Comparison of ENCODE assay signal across 22 mouse cellular contexts in genomic region chr4:136996933-136997332, GRCm38 (mm10). TPM values are rescaled to one million over a fixed set of nuclear protein-coding genes. Genes with fewer than 3 reads are reported as not detected.
DNase-seq lines count a peak whose midpoint lies in the region; ATAC-seq lines count a peak whose summit lies in the region.
"Had no signal": no experiment of that assay in that cellular context is flagged by ENCODE, and none has a peak within 500 bp of the region (broad histone marks: within the 10 kb centered on the region; RNA-seq: fewer than 3 reads in every experiment).

No protein-coding gene starts in this region.

- H3K9ac ChIP-seq in hindbrain, embryonic 16.5 days (ENCODE audit: low read depth, low read length): no peak overlapping the region
- no peak overlapping the region for H3K9ac ChIP-seq in hindbrain, embryonic 14.5 days
- H3K9ac ChIP-seq in midbrain, embryonic 11.5 days (ENCODE audit: low read length): no peak overlapping the region
- no peak overlapping the region for H3K9ac ChIP-seq in midbrain, embryonic 16.5 days (ENCODE audit: low read depth, low read length)
- H3K9ac ChIP-seq: embryonic facial prominence, embryonic 13.5 days; forebrain, embryonic 13.5 days had no signal

- no peaks in the 10 kb centered on the region for H3K27me3 ChIP-seq in hindbrain, embryonic 16.5 days (replicated peaks; ENCODE audit: control insufficient read depth, insufficient read depth, low read length)
- H3K27me3 ChIP-seq in hindbrain, embryonic 14.5 days (ENCODE audit: control insufficient read depth, insufficient read depth, low read length): no peaks in the 10 kb centered on the region
- no peaks in the 10 kb centered on the region for H3K27me3 ChIP-seq in midbrain, embryonic 11.5 days (ENCODE audit: control insufficient read depth, insufficient read depth, low read length)
- no peaks in the 10 kb centered on the region for H3K27me3 ChIP-seq in midbrain, embryonic 16.5 days (ENCODE audit: control insufficient read depth, insufficient read depth, low read depth, low read length)
- H3K27me3 ChIP-seq: embryonic facial prominence, embryonic 13.5 days; forebrain, embryonic 13.5 days had no signal

- H3K36me3 ChIP-seq in hindbrain, embryonic 16.5 days (ENCODE audit: control insufficient read depth, insufficient read depth, low read length): 0 out of 2 replicates have a peak, but pooled peaks cover 3% of the 10 kb centered on the region
- H3K36me3 ChIP-seq in hindbrain, embryonic 14.5 days (replicated peaks; ENCODE audit: control insufficient read depth, insufficient read depth): peaks cover 27% of the 10 kb centered on the region
- peaks cover 4% of the 10 kb centered on the region; the same call in 1 of the 2 replicates for H3K36me3 ChIP-seq in midbrain, embryonic 11.5 days (ENCODE audit: control insufficient read depth, insufficient read depth, low read length)
- H3K36me3 ChIP-seq in midbrain, embryonic 16.5 days (ENCODE audit: control insufficient read depth, insufficient read depth, low read length): no peaks in the 10 kb centered on the region; the same call in 1 of the 2 replicates

- no peak overlapping the region for H3K27ac ChIP-seq in hindbrain, embryonic 16.5 days (ENCODE audit: low read depth, low read length)
- H3K27ac ChIP-seq in hindbrain, embryonic 14.5 days: no peak overlapping the region
- no peak overlapping the region for H3K27ac ChIP-seq in midbrain, embryonic 11.5 days (ENCODE audit: low read depth, low read length)
- H3K27ac ChIP-seq in midbrain, embryonic 16.5 days (ENCODE audit: low read length): no peak overlapping the region
- H3K27ac ChIP-seq: embryonic facial prominence, embryonic 10.5 days; embryonic facial prominence, embryonic 13.5 days; forebrain, embryonic 13.5 days; gastrocnemius, adult 2 months had no signal

- no peaks in the 10 kb centered on the region; the same call in 1 of the 2 replicates for H3K4me1 ChIP-seq in hindbrain, embryonic 16.5 days (ENCODE audit: control insufficient read depth, insufficient read depth, low read depth, low read length)
- 0 out of 2 replicates have a peak, but pooled peaks cover 5% of the 10 kb centered on the region for H3K4me1 ChIP-seq in hindbrain, embryonic 14.5 days (replicated peaks; ENCODE audit: control insufficient read depth, insufficient read depth, low read length)
- H3K4me1 ChIP-seq in midbrain, embryonic 11.5 days (ENCODE audit: control insufficient read depth, insufficient read depth, low read length): no peaks in the 10 kb centered on the region
- no peaks in the 10 kb centered on the region; the same call in 1 of the 2 replicates for H3K4me1 ChIP-seq in midbrain, embryonic 16.5 days (ENCODE audit: control insufficient read depth, insufficient read depth, low read length)

- no peaks in the 10 kb centered on the region for H3K9me3 ChIP-seq in hindbrain, embryonic 16.5 days (ENCODE audit: control insufficient read depth, low read length)
- no peaks in the 10 kb centered on the region for H3K9me3 ChIP-seq in hindbrain, embryonic 14.5 days (ENCODE audit: control insufficient read depth, low read length)
- no peaks in the 10 kb centered on the region for H3K9me3 ChIP-seq in midbrain, embryonic 11.5 days (ENCODE audit: control insufficient read depth, low read length)
- no peaks in the 10 kb centered on the region for H3K9me3 ChIP-seq in midbrain, embryonic 16.5 days (replicated peaks; ENCODE audit: control insufficient read depth, low read length, poor library complexity, severe bottlenecking)
- H3K9me3 ChIP-seq: embryonic facial prominence, embryonic 10.5 days; embryonic facial prominence, embryonic 13.5 days; forebrain, embryonic 13.5 days had no signal

- DNase-seq in cerebellum, postnatal 10 days: peak; percentile 62 to 64
- no peak for DNase-seq in cerebellum, adult 18-20 months
- DNase-seq in hindbrain, embryonic 14.5 days (ENCODE audit: low spot score): no peak
- DNase-seq in midbrain, embryonic 11.5 days (ENCODE audit: low spot score, missing footprints): peak; percentile 26
- DNase-seq in brain, adult 2 months (ENCODE audit: low read depth, low spot score): peak; percentile 38
- DNase-seq: adrenal gland, adult 8-10 months; adrenal gland, postnatal 25 days; embryo, embryonic 11 days; gastrocnemius, adult 2 months; gastrocnemius, postnatal 14 days; heart, adult 11 months had no signal

- H3K4me3 ChIP-seq in hindbrain, embryonic 16.5 days (ENCODE audit: low read length): no peak overlapping the region
- H3K4me3 ChIP-seq in hindbrain, embryonic 14.5 days (replicated peaks; ENCODE audit: low read length): no peak overlapping the region
- H3K4me3 ChIP-seq in midbrain, embryonic 11.5 days (ENCODE audit: low read depth, low read length): no peak overlapping the region
- no peak overlapping the region for H3K4me3 ChIP-seq in midbrain, embryonic 16.5 days (ENCODE audit: low read depth, low read length)
- H3K4me3 ChIP-seq: embryonic facial prominence, embryonic 10.5 days; embryonic facial prominence, embryonic 13.5 days; erythroblast, embryonic 14.5 days; forebrain, embryonic 13.5 days; gastrocnemius, adult 2 months had no signal

- no peak overlapping the region for H3K4me2 ChIP-seq in hindbrain, embryonic 16.5 days (ENCODE audit: low read length)
- no peak overlapping the region for H3K4me2 ChIP-seq in hindbrain, embryonic 14.5 days (replicated peaks)
- H3K4me2 ChIP-seq in midbrain, embryonic 11.5 days: no peak overlapping the region
- no peak overlapping the region for H3K4me2 ChIP-seq in midbrain, embryonic 16.5 days (ENCODE audit: low read length)
- H3K4me2 ChIP-seq: embryonic facial prominence, embryonic 13.5 days; forebrain, embryonic 13.5 days; heart, embryonic 11.5 days had no signal

- ATAC-seq in hindbrain, embryonic 16.5 days: peak; percentile 38; the same call in 1 of the 2 replicates
- ATAC-seq in hindbrain, embryonic 14.5 days (ENCODE audit: low FRiP score): no peak
- ATAC-seq in midbrain, embryonic 11.5 days (ENCODE audit: low FRiP score): no peak
- ATAC-seq in midbrain, embryonic 16.5 days: no peak
- ATAC-seq: activated CD4-positive, CD25-positive, alpha-beta regulatory T cell, adult 4 months; forebrain, embryonic 13.5 days; forebrain, embryonic 16.5 days had no signal

- 62% methylated on average over 7 of the region's 7 CpGs for WGBS in hindbrain, embryonic 16.5 days
- 63% methylated on average over 7 of the region's 7 CpGs for WGBS in hindbrain, embryonic 14.5 days
- 80% methylated on average over 7 of the region's 7 CpGs for WGBS in midbrain, embryonic 11.5 days
- WGBS in midbrain, embryonic 16.5 days: 54% methylated on average over 7 of the region's 7 CpGs

RNA-seq across cellular contexts. Expression of gene Epha8, which starts 40.3 kb away (rescaled TPM):
- 8.8 and 14.0 TPM in 2 replicates for polyA plus RNA-seq in hindbrain, embryonic 16.5 days (2015; fragmentation: Nextera tagmentation; extraction: Ambion mirVana)
- 13.8 and 15.5 TPM in 2 replicates for polyA plus RNA-seq in hindbrain, embryonic 14.5 days (2014; fragmentation: Nextera tagmentation; extraction: Ambion mirVana)
- polyA plus RNA-seq in midbrain, embryonic 11.5 days (2014; fragmentation: Nextera tagmentation; extraction: Ambion mirVana): 4.1 and 5.0 TPM in 2 replicates
- 18.4 and 20.7 TPM in 2 replicates for polyA plus RNA-seq in midbrain, embryonic 16.5 days (2015; fragmentation: Nextera tagmentation; extraction: Ambion mirVana)
- polyA plus RNA-seq: activated CD4-positive, CD25-positive, alpha-beta regulatory T cell, adult 4 months; heart, embryonic 11.5 days; heart, embryonic 14.5 days; heart, postnatal 0 days had no signal

RNA-seq across cellular contexts. Expression of gene Zbtb40, which starts 51.7 kb away (rescaled TPM):
- 3.2 and 4.4 TPM in 2 replicates for polyA plus RNA-seq in hindbrain, embryonic 16.5 days (2015; fragmentation: Nextera tagmentation; extraction: Ambion mirVana)
- 4.5 and 5.0 TPM in 2 replicates for polyA plus RNA-seq in hindbrain, embryonic 14.5 days (2014; fragmentation: Nextera tagmentation; extraction: Ambion mirVana)
- 3.4 and 4.2 TPM in 2 replicates for polyA plus RNA-seq in midbrain, embryonic 11.5 days (2014; fragmentation: Nextera tagmentation; extraction: Ambion mirVana)
- 3.6 and 4.6 TPM in 2 replicates for polyA plus RNA-seq in midbrain, embryonic 16.5 days (2015; fragmentation: Nextera tagmentation; extraction: Ambion mirVana)

Comparison
In these comparisons a context has a peak if more than half of its experiments do, and no peak if none do; other contexts are left out.
1. DNase-seq: peak in cerebellum, postnatal 10 days (2 of 2), midbrain, embryonic 11.5 days (single experiment) and brain, adult 2 months (single experiment); none in cerebellum, adult 18-20 months (0 of 2) and hindbrain, embryonic 14.5 days (single experiment).